Mouse (Mus musculus): ENCODE measurements around the gene Atp10b. TPM values are rescaled to one million over a fixed set of nuclear protein-coding genes. Genes with fewer than 3 reads are reported as not detected.

The Atp10b gene
- polyA plus RNA-seq, 1 experiment from 2014 or later = 0.29 TPM

DNA sequence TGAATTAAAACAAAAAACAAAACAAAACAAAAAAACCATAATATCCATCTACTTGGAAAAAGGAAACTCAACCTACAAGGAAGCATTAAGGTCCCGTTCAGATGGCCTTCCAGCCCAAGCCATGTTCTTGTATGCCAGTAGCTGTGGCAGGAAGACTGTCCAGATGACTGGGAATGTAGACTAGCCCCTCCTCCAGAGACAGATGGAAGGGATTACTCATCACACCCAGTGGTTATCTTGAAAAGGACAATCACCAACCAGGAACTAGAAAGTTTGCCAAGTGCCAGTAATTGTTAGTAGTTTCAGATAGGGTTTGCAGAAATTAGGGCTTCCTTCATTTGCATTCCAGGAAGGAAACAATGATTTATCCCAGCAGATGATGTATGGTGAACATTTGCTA, 33.1 kb downstream of the Atp10b start:
- no peaks in the 10 kb centered on the region for H3K9me3 ChIP-seq (ENCODE audit: control insufficient read depth, low read length)
- ATAC-seq (replicated peaks; ENCODE audit: low FRiP score) (no peak), DNase-seq (ENCODE audit: low spot score) (no peak)
- 84% methylated on average over 1 of the region's 1 CpGs for WGBS
- no peaks in the 10 kb centered on the region for H3K27me3 ChIP-seq (ENCODE audit: control insufficient read depth, insufficient read depth, low read length)
- no peak overlapping the region for H3K27ac ChIP-seq (ENCODE audit: low read depth, low read length)
- no peak overlapping the region for H3K9ac ChIP-seq (ENCODE audit: low read length)
- no peak overlapping the region for H3K4me2 ChIP-seq (ENCODE audit: low read depth, low read length, severe bottlenecking)
- no peaks in the 10 kb centered on the region for H3K36me3 ChIP-seq (ENCODE audit: control insufficient read depth, insufficient read depth, low read length)
- no peak overlapping the region for H3K4me3 ChIP-seq (ENCODE audit: low read depth, low read length)
- H3K4me1 ChIP-seq (replicated peaks; ENCODE audit: control insufficient read depth, insufficient read depth, low read length) = no peaks in the 10 kb centered on the region

- no peak overlapping the region for H3K4me2 ChIP-seq (ENCODE audit: low read depth, low read length, severe bottlenecking)
- H3K4me3 ChIP-seq (ENCODE audit: low read depth, low read length) = no peak overlapping the region
- H3K27me3 ChIP-seq (ENCODE audit: control insufficient read depth, insufficient read depth, low read length) = no peaks in the 10 kb centered on the region
- DNase-seq (ENCODE audit: low spot score) (no peak), ATAC-seq (replicated peaks; ENCODE audit: low FRiP score) (no peak)
- H3K9ac ChIP-seq (ENCODE audit: low read length) = no peak overlapping the region
- 75% methylated on average over 4 of the region's 4 CpGs for WGBS
- no peaks in the 10 kb centered on the region for H3K36me3 ChIP-seq (ENCODE audit: control insufficient read depth, insufficient read depth, low read length)
- no peak overlapping the region for H3K27ac ChIP-seq (ENCODE audit: low read depth, low read length)
- H3K4me1 ChIP-seq (replicated peaks; ENCODE audit: control insufficient read depth, insufficient read depth, low read length) = no peaks in the 10 kb centered on the region
- no peaks in the 10 kb centered on the region for H3K9me3 ChIP-seq (ENCODE audit: control insufficient read depth, low read length)
Measured at GRCm38 (mm10) chr11:43183457-43183856, 33.8 kb downstream of the Atp10b start.

DNA sequence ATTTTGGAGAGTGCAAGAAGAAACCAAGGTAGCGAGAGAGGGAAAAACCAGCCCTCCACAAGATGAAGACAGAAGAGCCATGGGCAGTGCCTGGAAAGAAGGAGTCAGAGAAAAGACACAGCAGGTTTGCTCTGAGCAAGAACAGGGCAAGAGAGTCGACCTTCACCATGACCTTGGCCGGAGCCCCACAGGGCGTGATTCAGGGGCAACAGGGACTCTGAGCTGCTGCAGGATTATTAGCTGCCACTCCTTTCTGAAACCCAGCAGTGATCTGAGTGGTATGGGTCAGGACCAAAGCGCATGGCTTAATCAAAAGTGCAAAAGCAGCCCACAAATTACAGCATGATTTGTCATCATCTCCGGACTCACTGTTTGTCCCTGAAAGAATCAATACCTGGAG, 36.6 kb downstream of the Atp10b start:
- no peaks in the 10 kb centered on the region for H3K36me3 ChIP-seq (ENCODE audit: control insufficient read depth, insufficient read depth, low read length)
- ATAC-seq (replicated peaks; ENCODE audit: low FRiP score) = no peak
- WGBS = 70% methylated on average over 6 of the region's 6 CpGs

GRCm38 (mm10) chr11:43189817-43190593, 40.3 kb downstream of the Atp10b start:
- no peak for ATAC-seq (replicated peaks; ENCODE audit: low FRiP score)
- H3K4me2 ChIP-seq (ENCODE audit: low read depth, low read length, severe bottlenecking) = no peak overlapping the region
- no peak for DNase-seq (ENCODE audit: low spot score)
- H3K4me3 ChIP-seq (ENCODE audit: low read depth, low read length) = no peak overlapping the region
- WGBS = 89% methylated on average over 3 of the region's 3 CpGs
- no peaks in the 10 kb centered on the region for H3K9me3 ChIP-seq (ENCODE audit: control insufficient read depth, low read length)
- no peaks in the 10 kb centered on the region for H3K27me3 ChIP-seq (ENCODE audit: control insufficient read depth, insufficient read depth, low read length)
- no peaks in the 10 kb centered on the region for H3K36me3 ChIP-seq (ENCODE audit: control insufficient read depth, insufficient read depth, low read length)
- no peak overlapping the region for H3K9ac ChIP-seq (ENCODE audit: low read length)
- H3K27ac ChIP-seq (ENCODE audit: low read depth, low read length) = no peak overlapping the region
- no peaks in the 10 kb centered on the region for H3K4me1 ChIP-seq (replicated peaks; ENCODE audit: control insufficient read depth, insufficient read depth, low read length)

More for the DNA sequence above, 36.6 kb downstream of the Atp10b start:
- no peak for DNase-seq (ENCODE audit: low spot score)
- Histone ChIP-seq H3K4me3 (ENCODE audit: low read depth, low read length) (no peak overlapping the region), H3K4me2 (ENCODE audit: low read depth, low read length, severe bottlenecking) (no peak overlapping the region), H3K27ac (ENCODE audit: low read depth, low read length) (no peak overlapping the region), H3K9me3 (ENCODE audit: control insufficient read depth, low read length) (no peaks in the 10 kb centered on the region), H3K4me1 (replicated peaks; ENCODE audit: control insufficient read depth, insufficient read depth, low read length) (no peaks in the 10 kb centered on the region), H3K9ac (ENCODE audit: low read length) (no peak overlapping the region), H3K27me3 (ENCODE audit: control insufficient read depth, insufficient read depth, low read length) (no peaks in the 10 kb centered on the region)

- no peak overlapping the region for H3K9ac ChIP-seq (ENCODE audit: low read length)
- no peaks in the 10 kb centered on the region for H3K36me3 ChIP-seq (ENCODE audit: control insufficient read depth, insufficient read depth, low read length)
- H3K9me3 ChIP-seq (ENCODE audit: control insufficient read depth, low read length) = no peaks in the 10 kb centered on the region
- DNase-seq (ENCODE audit: low spot score) (no peak), ATAC-seq (replicated peaks; ENCODE audit: low FRiP score) (no peak)
- H3K4me3 ChIP-seq (ENCODE audit: low read depth, low read length) = no peak overlapping the region
- no peak overlapping the region for H3K27ac ChIP-seq (ENCODE audit: low read depth, low read length)
- H3K4me2 ChIP-seq (ENCODE audit: low read depth, low read length, severe bottlenecking) = no peak overlapping the region
- no peaks in the 10 kb centered on the region for H3K27me3 ChIP-seq (ENCODE audit: control insufficient read depth, insufficient read depth, low read length)
- WGBS = 86% methylated on average over 2 of the region's 2 CpGs
- no peaks in the 10 kb centered on the region for H3K4me1 ChIP-seq (replicated peaks; ENCODE audit: control insufficient read depth, insufficient read depth, low read length)
Measured at GRCm38 (mm10) chr11:43198811-43199210, 49.1 kb downstream of the Atp10b start.

DNA sequence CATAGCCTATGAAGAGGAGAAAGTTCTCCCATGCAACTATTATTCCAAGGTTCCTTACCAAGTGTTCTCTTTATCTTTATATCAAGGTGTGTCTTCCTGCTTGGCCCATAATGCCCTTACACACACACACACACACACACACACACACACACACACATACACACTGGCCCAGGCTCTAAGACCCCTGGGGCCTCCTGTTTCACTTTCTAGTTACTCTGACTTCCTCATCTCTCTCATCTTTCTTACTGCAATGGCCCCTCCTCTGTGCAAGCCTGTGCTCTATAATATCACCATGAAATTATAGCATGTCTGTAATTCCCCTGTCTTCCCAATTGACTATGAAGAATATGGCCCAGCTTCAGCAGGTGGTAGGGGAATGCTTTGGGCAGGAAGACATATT, 49.7 kb downstream of the Atp10b start:
- H3K27me3 ChIP-seq (ENCODE audit: control insufficient read depth, insufficient read depth, low read length) = no peaks in the 10 kb centered on the region
- H3K36me3 ChIP-seq (ENCODE audit: control insufficient read depth, insufficient read depth, low read length) = no peaks in the 10 kb centered on the region
- DNase-seq (ENCODE audit: low spot score) (no peak), ATAC-seq (replicated peaks; ENCODE audit: low FRiP score) (no peak)
- H3K27ac ChIP-seq (ENCODE audit: low read depth, low read length) = no peak overlapping the region
- no peak overlapping the region for H3K4me2 ChIP-seq (ENCODE audit: low read depth, low read length, severe bottlenecking)
- no peaks in the 10 kb centered on the region for H3K9me3 ChIP-seq (ENCODE audit: control insufficient read depth, low read length)
- H3K9ac ChIP-seq (ENCODE audit: low read length) = no peak overlapping the region
- H3K4me3 ChIP-seq (ENCODE audit: low read depth, low read length) = no peak overlapping the region
- no peaks in the 10 kb centered on the region for H3K4me1 ChIP-seq (replicated peaks; ENCODE audit: control insufficient read depth, insufficient read depth, low read length)

DNA sequence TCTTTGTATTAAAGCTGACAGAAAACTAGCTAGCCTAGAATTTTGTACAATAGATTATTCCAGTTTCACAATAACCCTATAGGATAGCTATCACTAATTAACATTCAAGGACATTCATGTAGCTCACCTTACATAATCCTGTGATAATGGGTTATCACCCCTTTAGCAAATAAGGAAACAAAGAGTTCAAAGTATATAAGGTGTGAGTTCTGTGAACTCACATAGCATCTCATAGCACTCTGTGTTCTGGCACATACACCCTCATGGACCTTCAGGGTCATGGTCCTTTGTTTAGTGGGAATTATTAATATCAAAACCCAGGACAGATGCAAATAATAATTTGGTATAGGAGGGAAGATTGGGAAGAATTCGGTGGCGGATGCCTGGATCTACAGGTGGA, 50.4 kb downstream of the Atp10b start:
- Histone ChIP-seq H3K9me3 (ENCODE audit: control insufficient read depth, low read length) (no peaks in the 10 kb centered on the region), H3K4me3 (ENCODE audit: low read depth, low read length) (no peak overlapping the region), H3K27ac (ENCODE audit: low read depth, low read length) (no peak overlapping the region), H3K4me2 (ENCODE audit: low read depth, low read length, severe bottlenecking) (no peak overlapping the region), H3K4me1 (replicated peaks; ENCODE audit: control insufficient read depth, insufficient read depth, low read length) (no peaks in the 10 kb centered on the region), H3K9ac (ENCODE audit: low read length) (no peak overlapping the region), H3K36me3 (ENCODE audit: control insufficient read depth, insufficient read depth, low read length) (no peaks in the 10 kb centered on the region), H3K27me3 (ENCODE audit: control insufficient read depth, insufficient read depth, low read length) (no peaks in the 10 kb centered on the region)
- WGBS = 95% methylated on average over 2 of the region's 2 CpGs
- ATAC-seq (replicated peaks; ENCODE audit: low FRiP score) (no peak), DNase-seq (ENCODE audit: low spot score) (no peak)

DNA sequence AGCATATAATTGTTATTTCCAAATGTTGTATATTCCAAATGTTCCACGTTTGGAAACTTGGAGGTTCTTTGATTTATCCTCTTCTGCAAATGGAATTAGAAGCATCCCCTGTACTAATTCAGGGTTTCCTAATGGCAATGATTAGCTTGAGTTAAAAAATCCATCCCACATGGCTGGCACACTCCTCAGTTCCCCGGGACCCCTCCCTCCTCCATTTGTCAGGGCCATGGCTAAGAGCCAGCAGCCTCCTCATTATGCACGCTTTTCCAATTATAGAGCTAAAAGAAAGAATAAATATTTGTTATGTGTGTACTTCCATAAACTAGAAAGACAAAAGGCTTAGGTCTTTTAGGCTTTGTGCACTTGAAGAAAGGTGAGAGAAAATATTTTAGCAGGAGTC, 53.9 kb downstream of the Atp10b start:
- Histone ChIP-seq H3K4me2 (ENCODE audit: low read depth, low read length, severe bottlenecking) (no peak overlapping the region), H3K9ac (ENCODE audit: low read length) (no peak overlapping the region), H3K4me3 (ENCODE audit: low read depth, low read length) (no peak overlapping the region), H3K9me3 (ENCODE audit: control insufficient read depth, low read length) (no peaks in the 10 kb centered on the region), H3K36me3 (ENCODE audit: control insufficient read depth, insufficient read depth, low read length) (no peaks in the 10 kb centered on the region), H3K27ac (ENCODE audit: low read depth, low read length) (no peak overlapping the region), H3K4me1 (replicated peaks; ENCODE audit: control insufficient read depth, insufficient read depth, low read length) (no peaks in the 10 kb centered on the region), H3K27me3 (ENCODE audit: control insufficient read depth, insufficient read depth, low read length) (no peaks in the 10 kb centered on the region)
- WGBS = 69% methylated on average over 3 of the region's 3 CpGs
- no peak for DNase-seq (ENCODE audit: low spot score)
- ATAC-seq (replicated peaks; ENCODE audit: low FRiP score) = no peak

GRCm38 (mm10) chr11:43213134-43213533, 63.5 kb downstream of the Atp10b start:
- DNase-seq (ENCODE audit: low spot score) (no peak), ATAC-seq (replicated peaks; ENCODE audit: low FRiP score) (peak; percentile 31; the same call in 1 of the 2 replicates)
- Histone ChIP-seq H3K9me3 (ENCODE audit: control insufficient read depth, low read length) (no peaks in the 10 kb centered on the region), H3K9ac (ENCODE audit: low read length) (no peak overlapping the region), H3K4me2 (ENCODE audit: low read depth, low read length, severe bottlenecking) (no peak overlapping the region), H3K36me3 (ENCODE audit: control insufficient read depth, insufficient read depth, low read length) (no peaks in the 10 kb centered on the region), H3K4me3 (ENCODE audit: low read depth, low read length) (no peak overlapping the region), H3K4me1 (replicated peaks; ENCODE audit: control insufficient read depth, insufficient read depth, low read length) (no peaks in the 10 kb centered on the region), H3K27ac (ENCODE audit: low read depth, low read length) (no peak overlapping the region), H3K27me3 (ENCODE audit: control insufficient read depth, insufficient read depth, low read length) (no peaks in the 10 kb centered on the region; the same call in 1 of the 2 replicates)
- WGBS = 28% methylated on average over 1 of the region's 1 CpGs
